Mouse (Mus musculus): ENCODE measurements around the gene Fnip2. TPM values are rescaled to one million over a fixed set of nuclear protein-coding genes. Genes with fewer than 3 reads are reported as not detected.

Gene Fnip2
- polyA plus RNA-seq, 1 experiment from 2014 or later, result 7.0 TPM

DNA sequence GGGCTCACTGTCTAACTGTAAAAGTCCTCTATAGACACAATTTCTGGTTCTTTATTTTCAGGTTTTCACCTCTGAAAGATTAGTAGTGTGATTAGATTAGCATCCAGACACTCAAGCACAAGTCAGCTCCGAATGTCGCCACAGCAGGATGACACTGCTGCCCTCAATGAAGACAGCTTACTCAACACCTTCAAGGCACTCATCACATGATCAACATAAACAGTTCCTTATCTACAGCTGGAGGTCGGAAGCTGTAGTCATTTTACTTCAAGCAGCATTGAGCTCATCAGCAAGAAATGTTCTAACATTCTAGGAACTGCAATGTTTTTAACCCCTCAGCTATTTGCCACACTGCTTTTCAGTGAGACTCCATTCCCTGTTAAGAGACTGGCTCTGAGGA lies 76.0 kb downstream of the Fnip2 start:
- no peak overlapping the region for H3K27ac ChIP-seq
- no peak for ATAC-seq (ENCODE audit: insufficient number of reproducible peaks, insufficient read depth, low FRiP score, low TSS enrichment)
- peaks cover 36% of the 10 kb centered on the region for H3K36me3 ChIP-seq
- H3K4me3 ChIP-seq, result no peak overlapping the region
- H3K9me3 ChIP-seq, result no peaks in the 10 kb centered on the region
- no peaks in the 10 kb centered on the region for H3K4me1 ChIP-seq
- no peak overlapping the region for H3K9ac ChIP-seq
- no peaks in the 10 kb centered on the region for H3K27me3 ChIP-seq
- WGBS, result 78% methylated on average over 3 of the region's 3 CpGs
- no peak overlapping the region for H3K4me2 ChIP-seq (replicated peaks)

DNA sequence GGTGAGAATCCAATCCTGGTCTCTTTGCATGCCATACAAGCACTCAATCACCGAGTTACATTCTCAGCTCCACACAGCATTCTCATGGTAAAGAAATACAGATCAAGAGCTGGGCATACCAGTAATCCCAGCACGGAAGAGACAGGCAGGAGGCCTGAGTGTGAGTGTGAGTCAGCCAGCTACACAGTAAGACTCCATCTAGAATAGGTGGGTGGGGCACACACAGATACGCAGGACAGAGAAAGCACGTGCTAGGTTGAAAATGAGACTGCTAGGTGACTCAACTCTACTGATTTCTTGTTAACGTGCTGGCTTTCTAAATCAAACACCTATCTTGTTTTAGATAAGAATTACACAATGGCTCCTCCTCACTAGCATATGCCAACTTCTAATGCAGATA lies 77.5 kb downstream of the Fnip2 start:
- 89% methylated on average over 5 of the region's 5 CpGs for WGBS
- Histone ChIP-seq H3K9me3 (no peaks in the 10 kb centered on the region), H3K4me2 (replicated peaks) (no peak overlapping the region), H3K9ac (no peak overlapping the region), H3K4me3 (no peak overlapping the region), H3K36me3 (peaks cover 32% of the 10 kb centered on the region), H3K27me3 (no peaks in the 10 kb centered on the region), H3K4me1 (no peaks in the 10 kb centered on the region), H3K27ac (no peak overlapping the region)
- ATAC-seq (ENCODE audit: insufficient number of reproducible peaks, insufficient read depth, low FRiP score, low TSS enrichment), result no peak

DNA sequence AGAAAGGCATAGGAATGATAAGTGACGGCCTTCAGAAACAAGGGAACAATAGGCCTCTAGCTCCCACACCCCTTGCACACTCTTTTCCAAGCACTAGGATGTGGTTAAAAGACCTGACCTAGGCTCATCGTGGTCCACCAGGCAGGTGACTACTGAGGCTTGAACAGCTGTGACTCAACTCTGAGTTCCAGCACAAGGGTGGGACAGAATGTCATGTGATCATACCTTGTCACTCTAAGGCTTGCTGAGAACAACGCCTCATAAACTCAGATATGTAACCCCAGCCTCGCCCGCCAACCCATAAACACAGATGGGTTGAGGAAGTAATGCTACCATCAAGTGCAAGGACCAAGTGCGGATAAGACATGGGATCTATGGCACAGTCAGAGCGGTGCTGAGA lies 79.6 kb downstream of the Fnip2 start:
- H3K4me1 ChIP-seq, result no peaks in the 10 kb centered on the region
- H3K27me3 ChIP-seq, result no peaks in the 10 kb centered on the region
- no peak overlapping the region for H3K9ac ChIP-seq
- no peak overlapping the region for H3K4me2 ChIP-seq (replicated peaks)
- ATAC-seq (ENCODE audit: insufficient number of reproducible peaks, insufficient read depth, low FRiP score, low TSS enrichment), result no peak
- H3K27ac ChIP-seq, result no peak overlapping the region
- no peaks in the 10 kb centered on the region for H3K9me3 ChIP-seq
- peaks cover 37% of the 10 kb centered on the region for H3K36me3 ChIP-seq
- H3K4me3 ChIP-seq, result no peak overlapping the region
- 92% methylated on average over 7 of the region's 7 CpGs for WGBS

DNA sequence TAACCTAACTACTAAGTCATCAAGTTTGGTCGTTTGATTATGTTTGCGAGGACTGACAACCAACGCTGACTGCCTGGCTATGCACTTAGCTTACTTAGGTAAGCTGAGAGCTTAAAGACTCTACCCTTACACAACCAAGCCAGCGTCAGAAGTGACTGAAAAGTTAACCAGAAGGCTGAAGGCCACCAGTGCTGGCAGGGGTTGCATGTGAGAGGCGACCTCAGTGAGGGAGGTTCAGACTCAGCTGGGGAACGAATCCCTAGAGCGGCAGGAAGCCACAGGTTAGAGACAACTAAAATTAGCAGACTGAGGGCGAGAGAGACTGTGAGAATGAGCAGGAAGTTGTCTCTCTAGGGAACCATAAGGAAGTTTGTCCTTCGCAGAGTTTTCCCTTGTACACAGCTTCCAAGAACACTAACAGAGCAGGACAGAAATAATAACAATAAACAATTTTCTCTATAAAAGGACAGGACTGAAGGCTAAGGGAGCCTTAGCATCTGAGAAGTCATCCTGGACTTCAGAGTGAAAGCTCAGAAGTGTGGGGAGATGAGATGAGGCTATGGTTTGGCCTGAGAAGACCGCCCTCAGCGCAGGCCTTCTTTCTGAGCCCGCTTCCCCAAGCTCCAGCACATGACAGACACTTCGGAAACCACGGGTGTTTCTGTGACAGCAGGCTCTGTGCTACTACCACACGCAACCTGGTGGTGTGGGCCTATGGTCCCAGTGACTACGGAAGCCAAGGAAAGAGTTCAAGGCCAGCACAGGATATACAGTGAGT lies 83.1 kb downstream of the Fnip2 start:
- H3K27ac ChIP-seq, result no peak overlapping the region
- H3K4me2 ChIP-seq (replicated peaks), result no peak overlapping the region
- H3K36me3 ChIP-seq, result peaks cover 37% of the 10 kb centered on the region
- H3K4me3 ChIP-seq, result no peak overlapping the region
- no peaks in the 10 kb centered on the region for H3K9me3 ChIP-seq
- ATAC-seq (ENCODE audit: insufficient number of reproducible peaks, insufficient read depth, low FRiP score, low TSS enrichment), result no peak
- 86% methylated on average over 16 of the region's 16 CpGs for WGBS
- H3K4me1 ChIP-seq, result no peaks in the 10 kb centered on the region
- H3K27me3 ChIP-seq, result no peaks in the 10 kb centered on the region
- H3K9ac ChIP-seq, result no peak overlapping the region

DNA sequence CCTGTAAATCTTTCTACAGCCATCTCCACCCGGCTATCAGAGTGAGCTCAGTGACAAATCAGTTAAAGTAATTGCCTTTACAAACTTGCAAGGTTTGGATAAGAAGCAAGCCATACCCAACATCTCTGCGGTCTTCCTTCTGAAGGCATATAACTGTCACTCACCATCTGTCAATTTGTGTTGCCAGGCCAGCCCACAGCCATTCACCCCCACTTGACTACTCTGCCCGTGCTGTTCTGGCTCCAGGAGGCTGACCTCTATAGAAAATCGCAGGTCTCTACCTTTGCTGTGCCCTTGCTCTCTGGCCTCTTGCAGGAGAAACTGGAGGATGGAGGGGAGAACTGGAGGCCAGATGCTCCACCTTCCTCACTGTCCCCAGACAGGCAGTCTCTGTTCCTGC lies 88.7 kb downstream of the Fnip2 start:
- 82% methylated on average over 4 of the region's 4 CpGs for WGBS
- H3K9ac ChIP-seq, result no peak overlapping the region
- no peak for ATAC-seq (ENCODE audit: insufficient number of reproducible peaks, insufficient read depth, low FRiP score, low TSS enrichment)
- H3K9me3 ChIP-seq, result no peaks in the 10 kb centered on the region
- no peak overlapping the region for H3K4me2 ChIP-seq (replicated peaks)
- H3K36me3 ChIP-seq, result peaks cover 32% of the 10 kb centered on the region
- no peaks in the 10 kb centered on the region for H3K4me1 ChIP-seq
- no peak overlapping the region for H3K4me3 ChIP-seq
- H3K27ac ChIP-seq, result no peak overlapping the region
- H3K27me3 ChIP-seq, result no peaks in the 10 kb centered on the region

DNA sequence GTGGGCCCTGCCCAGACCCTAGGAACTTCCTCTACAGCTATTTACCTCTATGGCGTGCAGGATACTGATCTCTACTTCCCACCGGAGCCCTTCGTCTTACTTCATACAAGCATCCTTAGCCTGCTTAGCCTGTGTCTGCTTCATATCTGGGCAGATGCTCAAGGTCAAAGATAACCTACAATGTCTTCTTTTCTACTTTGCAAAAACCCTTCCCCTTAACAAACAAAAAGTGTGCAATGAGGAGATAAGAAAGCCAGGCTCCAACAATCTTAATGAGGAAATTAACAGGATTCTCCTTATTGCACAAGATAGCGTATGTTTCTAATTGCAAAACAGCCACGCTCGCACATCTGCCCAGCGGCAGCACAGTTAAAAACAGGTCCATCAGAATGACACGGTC lies 89.2 kb downstream of the Fnip2 start:
- 84% methylated on average over 8 of the region's 8 CpGs for WGBS
- H3K9ac ChIP-seq, result no peak overlapping the region

DNA sequence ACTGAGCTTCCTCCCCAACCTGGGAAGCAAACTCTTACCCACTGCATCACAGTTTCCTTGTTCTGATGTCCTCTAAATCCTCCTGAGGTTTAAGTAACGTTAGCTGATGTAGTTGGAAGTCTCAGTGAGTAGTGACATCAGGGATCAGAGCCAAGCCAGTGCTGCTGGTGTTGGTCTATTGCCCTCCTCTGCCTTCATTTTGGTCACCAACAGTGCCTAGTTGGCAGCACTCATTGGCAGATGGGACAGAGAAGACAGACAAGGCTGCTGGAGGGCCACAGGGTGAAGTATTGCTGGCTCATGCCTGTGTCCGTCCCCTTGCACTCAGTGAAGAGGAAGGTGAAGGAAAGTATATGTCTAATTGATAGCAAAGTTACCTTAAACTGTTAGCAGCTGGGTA lies 91.6 kb downstream of the Fnip2 start:
- Histone ChIP-seq H3K4me1 (no peaks in the 10 kb centered on the region), H3K4me3 (no peak overlapping the region), H3K27me3 (no peaks in the 10 kb centered on the region), H3K4me2 (replicated peaks) (no peak overlapping the region), H3K27ac (no peak overlapping the region), H3K36me3 (peaks cover 22% of the 10 kb centered on the region), H3K9ac (no peak overlapping the region), H3K9me3 (no peaks in the 10 kb centered on the region)
- ATAC-seq (ENCODE audit: insufficient number of reproducible peaks, insufficient read depth, low FRiP score, low TSS enrichment), result no peak
- WGBS, result 88% methylated on average over 2 of the region's 2 CpGs

More for the DNA sequence above, 89.2 kb downstream of the Fnip2 start:
- H3K27ac ChIP-seq, result no peak overlapping the region
- ATAC-seq (ENCODE audit: insufficient number of reproducible peaks, insufficient read depth, low FRiP score, low TSS enrichment), result no peak
- H3K36me3 ChIP-seq, result peaks cover 29% of the 10 kb centered on the region
- no peak overlapping the region for H3K4me3 ChIP-seq
- no peak overlapping the region for H3K4me2 ChIP-seq (replicated peaks)
- H3K4me1 ChIP-seq, result no peaks in the 10 kb centered on the region
- no peaks in the 10 kb centered on the region for H3K9me3 ChIP-seq
- no peaks in the 10 kb centered on the region for H3K27me3 ChIP-seq

DNA sequence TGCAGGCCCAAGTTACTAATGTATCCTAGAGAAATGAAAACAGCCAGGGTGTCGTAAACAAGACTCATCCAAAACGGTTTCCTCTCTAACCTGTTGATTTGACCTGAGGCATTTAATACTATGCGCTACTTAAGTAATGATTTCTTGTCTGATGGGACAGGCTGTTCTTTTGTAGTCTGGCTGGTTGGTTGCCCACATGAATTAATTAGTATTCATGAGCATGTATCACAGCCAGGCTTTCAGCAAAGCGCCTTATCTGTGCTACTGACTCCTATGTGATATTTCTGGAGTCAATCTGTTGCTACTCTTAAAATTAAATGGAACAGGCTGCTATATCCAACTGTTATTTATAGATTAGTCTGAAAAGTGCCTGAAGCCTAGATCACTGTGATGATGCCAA lies 92.7 kb downstream of the Fnip2 start:
- no peak overlapping the region for H3K4me3 ChIP-seq
- H3K4me2 ChIP-seq (replicated peaks), result no peak overlapping the region
- ATAC-seq (ENCODE audit: insufficient number of reproducible peaks, insufficient read depth, low FRiP score, low TSS enrichment), result no peak
- H3K9ac ChIP-seq, result no peak overlapping the region
- no peaks in the 10 kb centered on the region for H3K27me3 ChIP-seq
- peaks cover 15% of the 10 kb centered on the region; the same call in 1 of the 2 replicates for H3K36me3 ChIP-seq
- no peaks in the 10 kb centered on the region for H3K4me1 ChIP-seq
- WGBS, result 77% methylated on average over 4 of the region's 4 CpGs
- H3K27ac ChIP-seq, result no peak overlapping the region
- H3K9me3 ChIP-seq, result no peaks in the 10 kb centered on the region

DNA sequence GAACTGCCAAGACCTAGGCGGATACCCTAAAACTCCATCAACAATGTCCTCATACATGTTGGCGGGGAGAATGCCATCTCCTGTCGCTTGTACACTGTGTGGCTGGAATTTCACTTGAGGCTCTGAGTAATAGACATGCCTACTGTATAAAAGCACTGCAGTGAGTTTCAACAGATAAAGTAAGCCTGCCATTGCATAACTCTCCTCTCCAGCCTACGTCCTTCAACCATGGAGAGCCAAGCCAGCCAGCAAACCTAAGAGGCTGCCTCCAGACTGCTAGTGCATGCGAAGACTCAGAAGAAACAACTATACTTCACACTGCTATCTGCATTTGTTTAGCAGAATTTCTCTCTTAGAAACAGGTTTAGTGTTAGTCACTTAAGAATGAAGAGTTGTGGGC lies 95.2 kb downstream of the Fnip2 start:
- Histone ChIP-seq H3K9me3 (no peaks in the 10 kb centered on the region), H3K4me3 (no peak overlapping the region), H3K27me3 (no peaks in the 10 kb centered on the region), H3K4me1 (no peaks in the 10 kb centered on the region), H3K4me2 (replicated peaks) (no peak overlapping the region), H3K27ac (no peak overlapping the region), H3K9ac (no peak overlapping the region), H3K36me3 (peaks cover 17% of the 10 kb centered on the region)
- ATAC-seq (ENCODE audit: insufficient number of reproducible peaks, insufficient read depth, low FRiP score, low TSS enrichment), result no peak
- 93% methylated on average over 5 of the region's 5 CpGs for WGBS

DNA sequence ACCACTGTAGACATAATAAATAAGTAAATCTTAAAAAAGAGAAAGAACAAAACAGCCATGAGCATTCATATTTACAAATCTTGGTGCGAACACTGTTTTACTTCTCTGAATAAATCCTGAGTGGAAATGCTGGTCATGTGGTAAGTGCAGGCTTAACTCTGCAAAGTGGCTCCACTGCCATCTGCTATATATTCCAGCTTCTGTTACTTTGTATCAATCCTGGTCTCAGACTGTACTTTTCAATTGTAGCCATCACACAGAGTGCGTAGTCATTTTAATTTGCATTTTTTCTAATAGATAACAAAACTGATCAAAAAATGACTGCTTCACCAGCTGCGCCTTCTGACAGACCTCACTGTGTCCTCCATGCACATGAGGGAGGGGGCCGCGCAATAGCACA lies 98.2 kb downstream of the Fnip2 start:
- WGBS, result 96% methylated on average over 5 of the region's 5 CpGs
- Histone ChIP-seq H3K27me3 (no peaks in the 10 kb centered on the region), H3K4me1 (no peaks in the 10 kb centered on the region), H3K9ac (no peak overlapping the region), H3K4me2 (replicated peaks) (no peak overlapping the region), H3K9me3 (no peaks in the 10 kb centered on the region), H3K27ac (no peak overlapping the region), H3K36me3 (peaks cover 15% of the 10 kb centered on the region), H3K4me3 (no peak overlapping the region)
- ATAC-seq (ENCODE audit: insufficient number of reproducible peaks, insufficient read depth, low FRiP score, low TSS enrichment), result no peak

DNA sequence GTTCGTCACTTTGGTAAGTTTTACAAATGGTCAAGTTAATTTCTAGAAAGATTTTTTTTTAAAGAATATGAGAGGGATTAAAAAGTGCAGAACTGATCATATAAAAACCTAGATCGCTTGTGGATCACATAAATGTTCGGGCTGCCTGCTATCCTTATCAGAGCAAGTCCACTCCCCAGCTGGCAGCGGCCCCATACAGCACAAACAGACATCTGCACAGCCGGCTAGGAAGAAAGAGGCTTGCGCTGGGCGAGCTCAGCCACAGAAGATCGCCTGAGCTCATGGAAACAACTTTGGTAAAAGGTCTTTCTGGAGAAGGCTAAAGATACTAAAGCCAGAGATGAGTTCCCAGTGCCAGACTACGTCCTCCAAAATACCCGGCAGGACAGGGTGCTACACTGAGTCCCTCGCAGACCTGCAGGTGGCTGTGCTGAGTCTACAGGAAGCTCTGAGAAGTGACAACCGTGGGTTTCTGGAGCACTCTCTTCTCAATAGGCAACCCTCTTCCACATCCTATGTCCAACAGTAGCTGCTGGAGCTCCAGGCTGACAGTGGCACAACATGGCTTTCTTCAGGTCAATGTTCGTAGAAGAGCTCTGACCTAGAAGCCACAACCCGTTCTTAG lies 108.8 kb downstream of the Fnip2 start:
- Histone ChIP-seq H3K36me3 (peaks cover 9% of the 10 kb centered on the region; the same call in 1 of the 2 replicates), H3K27ac (no peak overlapping the region), H3K9me3 (no peaks in the 10 kb centered on the region), H3K4me1 (no peaks in the 10 kb centered on the region), H3K27me3 (no peaks in the 10 kb centered on the region), H3K9ac (no peak overlapping the region), H3K4me3 (no peak overlapping the region), H3K4me2 (replicated peaks) (no peak overlapping the region)
- no peak for ATAC-seq (ENCODE audit: insufficient number of reproducible peaks, insufficient read depth, low FRiP score, low TSS enrichment)
- WGBS, result 92% methylated on average over 14 of the region's 14 CpGs

DNA sequence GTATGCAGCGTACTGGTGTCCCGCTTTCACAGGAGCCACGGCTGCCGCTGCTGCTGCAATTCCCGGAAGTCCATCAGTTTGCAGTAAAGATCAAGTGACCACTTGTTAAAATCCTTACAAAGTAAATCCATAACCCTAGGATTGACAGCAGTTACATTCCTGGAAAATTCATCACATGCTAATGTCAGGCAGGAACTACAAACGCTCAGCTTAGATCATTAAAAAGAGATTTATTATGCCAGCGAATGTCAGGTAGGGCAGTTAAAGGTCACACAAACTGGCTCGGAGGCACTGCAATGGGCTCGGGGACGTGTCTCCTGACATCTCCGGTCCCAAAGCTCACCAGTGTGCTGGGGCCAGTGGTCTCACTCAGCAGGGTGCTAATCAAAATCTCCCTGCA lies 111.8 kb downstream of the Fnip2 start:
- no peak for ATAC-seq (ENCODE audit: insufficient number of reproducible peaks, insufficient read depth, low FRiP score, low TSS enrichment)
- H3K36me3 ChIP-seq, result peaks cover 9% of the 10 kb centered on the region; the same call in 1 of the 2 replicates
- no peak overlapping the region for H3K27ac ChIP-seq

More for the DNA sequence above, 111.8 kb downstream of the Fnip2 start:
- Histone ChIP-seq H3K9me3 (no peaks in the 10 kb centered on the region), H3K4me2 (replicated peaks) (no peak overlapping the region), H3K4me3 (no peak overlapping the region), H3K9ac (no peak overlapping the region), H3K27me3 (no peaks in the 10 kb centered on the region), H3K4me1 (no peaks in the 10 kb centered on the region)
- WGBS, result 65% methylated on average over 11 of the region's 11 CpGs
